Mouse (Mus musculus) thymus, adult 2 months (tissue): Measurements from ENCODE around the gene Phactr2.

ENCODE experiments used
- CTCF ChIP-seq: fragments of 200-500 bp; IDR thresholded peaks from 2 replicates; pipeline ENCODE4 v1.5.1; 2012; ENCODE audit warnings: mild to moderate bottlenecking, control low read depth, low read length, moderate library complexity, borderline replicate concordance; ENCODE audit not compliant: control insufficient read depth, poor library complexity, insufficient read depth; ENCODE audit errors: extremely low read depth
- POLR2A ChIP-seq: fragments of 200-500 bp; IDR thresholded peaks from 2 replicates; pipeline ENCODE4 v1.6.1; 2012; ENCODE audit warnings: mild to moderate bottlenecking, low read length, control low read depth, moderate library complexity; ENCODE audit not compliant: control insufficient read depth, poor library complexity, insufficient read depth; ENCODE audit errors: extremely low read depth

GRCm38 (mm10) chr10:13431641-13432540 is 42.3 kb downstream of the Phactr2 start:
- TF ChIP-seq POLR2A = no peak
- no peak for TF ChIP-seq CTCF
